Mouse (Mus musculus) olfactory bulb, adult 2 months (tissue): Measurements from ENCODE around the gene Eif2ak3.

ENCODE experiments used
- CTCF ChIP-seq: fragments of 200-500 bp; IDR thresholded peaks from 2 replicates; pipeline ENCODE4 v1.5.1; 2012; ENCODE audit warnings: low read depth, mild to moderate bottlenecking, low read length, moderate library complexity; ENCODE audit not compliant: insufficient read depth
- POLR2A ChIP-seq: fragments of 200-500 bp; IDR thresholded peaks from 2 replicates; pipeline ENCODE4 v1.6.1; 2012; ENCODE audit warnings: mild to moderate bottlenecking, low read depth, low read length, moderate library complexity; ENCODE audit not compliant: insufficient read depth

- TF ChIP-seq POLR2A, result peak; percentile 78
- TF ChIP-seq CTCF, result no peak
These were observed at the start of gene Eif2ak3 for GRCm38 (mm10) chr6:70844002-70844804.
